In genomic region chr6:142346181-142347110, GRCm38 (mm10) we compare ENCODE assay signal across 8 mouse cellular contexts. TPM values are rescaled to one million over a fixed set of nuclear protein-coding genes. Genes with fewer than 3 reads are reported as not detected.
A peak's percentile ranks its signal among the peaks of the same experiment; 100 is the strongest.
DNase-seq lines count a peak whose midpoint lies in the region; ATAC-seq and TF ChIP-seq lines count a peak whose summit lies in the region.

No protein-coding gene starts in this region.

- H3K4me3 ChIP-seq in liver, adult 2 months (ENCODE audit: insufficient read depth, low read depth, low read length), result peak overlapping the region; percentile 99; the same call in 1 of the 2 replicates
- peak overlapping the region; percentile 82 for H3K4me3 ChIP-seq in intestine, embryonic 14.5 days (ENCODE audit: low read depth, low read length)
- H3K4me3 ChIP-seq in neural tube, embryonic 11.5 days (ENCODE audit: low read depth, low read length), result peak overlapping the region; percentile 73

- TF ChIP-seq POLR2A in liver, adult 2 months (IDR thresholded peaks at IDR 0.05; ENCODE audit: extremely low read depth, insufficient read depth, low read length), result no peak

- no peak overlapping the region for H3K27ac ChIP-seq in liver, adult 2 months (replicated peaks; ENCODE audit: insufficient read depth, low read depth, low read length)
- H3K27ac ChIP-seq in intestine, embryonic 14.5 days (ENCODE audit: low read depth), result no peak overlapping the region
- H3K27ac ChIP-seq in neural tube, embryonic 11.5 days (ENCODE audit: low read depth, low read length), result no peak overlapping the region

- ATAC-seq in intestine, embryonic 14.5 days (replicated peaks; ENCODE audit: low FRiP score, low TSS enrichment, low read depth), result peak; percentile 37
- ATAC-seq in neural tube, embryonic 11.5 days (ENCODE audit: insufficient read depth, low FRiP score, low TSS enrichment), result no peak
- no peak for ATAC-seq in activated CD4-positive, CD25-positive, alpha-beta regulatory T cell, adult 4 months

- 20% methylated on average over 12 of the region's 12 CpGs for WGBS in liver, adult 2 months
- WGBS in intestine, embryonic 14.5 days, result 44% methylated on average over 12 of the region's 12 CpGs
- WGBS in neural tube, embryonic 11.5 days, result 67% methylated on average over 12 of the region's 12 CpGs

- H3K4me2 ChIP-seq in intestine, embryonic 14.5 days (ENCODE audit: low read length), result peak overlapping the region; percentile 53
- peak overlapping the region; percentile 37 for H3K4me2 ChIP-seq in neural tube, embryonic 11.5 days (ENCODE audit: low read depth)

- peaks cover 7% of the 10 kb centered on the region; the same call in 1 of the 2 replicates for H3K36me3 ChIP-seq in liver, adult 2 months (ENCODE audit: control insufficient read depth, insufficient read depth, low read length)
- H3K36me3 ChIP-seq in intestine, embryonic 14.5 days (ENCODE audit: control insufficient read depth, insufficient read depth, low read length), result peaks cover 23% of the 10 kb centered on the region
- H3K36me3 ChIP-seq in neural tube, embryonic 11.5 days (ENCODE audit: control insufficient read depth, insufficient read depth, low read length), result peaks cover 3% of the 10 kb centered on the region; the same call in 1 of the 2 replicates

- no peak for DNase-seq in liver, adult 2 months (ENCODE audit: extremely low read depth, low read depth, low spot score)
- no peak for DNase-seq in liver
- DNase-seq in c-Kit-positive CD71-positive TER-119-positive erythroid progenitor cells, embryonic 14.5 days (ENCODE audit: low spot score), result peak; percentile 10
- no peak for DNase-seq in intestine, embryonic 14.5 days (ENCODE audit: low spot score)
- no peak for DNase-seq in neural tube, embryonic 11.5 days (ENCODE audit: low spot score)
- no peak for DNase-seq in cerebellum, postnatal 4 days (ENCODE audit: low spot score in 2 of 2)
- no peak for DNase-seq in cerebellum, adult 9-11 months

- H3K4me1 ChIP-seq in liver, adult 2 months (ENCODE audit: control insufficient read depth, insufficient read depth, low read length), result peaks cover 1% of the 10 kb centered on the region; the same call in 1 of the 2 replicates
- peaks cover 11% of the 10 kb centered on the region; the same call in 1 of the 2 replicates for H3K4me1 ChIP-seq in intestine, embryonic 14.5 days (replicated peaks; ENCODE audit: control insufficient read depth, insufficient read depth, low read length)
- peaks cover 4% of the 10 kb centered on the region; the same call in 1 of the 2 replicates for H3K4me1 ChIP-seq in neural tube, embryonic 11.5 days (ENCODE audit: control insufficient read depth, insufficient read depth, low read length)

- TF ChIP-seq CTCF in liver, adult 2 months (IDR thresholded peaks at IDR 0.05; ENCODE audit: low read depth, low read length), result no peak

- H3K9me3 ChIP-seq in intestine, embryonic 14.5 days (ENCODE audit: control insufficient read depth, low read length), result no peaks in the 10 kb centered on the region
- no peaks in the 10 kb centered on the region for H3K9me3 ChIP-seq in neural tube, embryonic 11.5 days (ENCODE audit: control insufficient read depth, low read length)

- H3K27me3 ChIP-seq in liver, adult 2 months (ENCODE audit: control insufficient read depth, insufficient read depth, low read length), result no peaks in the 10 kb centered on the region
- no peaks in the 10 kb centered on the region for H3K27me3 ChIP-seq in intestine, embryonic 14.5 days (replicated peaks; ENCODE audit: control insufficient read depth, insufficient read depth, low read length)
- H3K27me3 ChIP-seq in neural tube, embryonic 11.5 days (ENCODE audit: control insufficient read depth, insufficient read depth, low read length), result no peaks in the 10 kb centered on the region

- no peaks in the 10 kb centered on the region for H3K79me2 ChIP-seq in liver, adult 2 months (ENCODE audit: control insufficient read depth, insufficient read depth, low read length)

- no peak overlapping the region for H3K9ac ChIP-seq in liver, adult 2 months (ENCODE audit: low read depth, low read length)
- peak overlapping the region; percentile 40 for H3K9ac ChIP-seq in intestine, embryonic 14.5 days (ENCODE audit: low read length)
- H3K9ac ChIP-seq in neural tube, embryonic 11.5 days (ENCODE audit: low read length), result peak overlapping the region; percentile 60

RNA-seq across cellular contexts. Expression of gene Pyroxd1, which starts 1.0 kb away (rescaled TPM):
- total RNA-seq in liver, adult 2 months (2014; rRNA removed), result 9.9 and 12.8 TPM in 2 replicates
- polyA plus RNA-seq in liver, adult 2 months (2012; rRNA removed), result 3.3 and 4.1 TPM in 2 replicates
- polyA plus RNA-seq in intestine, embryonic 14.5 days (2014; fragmentation: Nextera tagmentation; extraction: Ambion mirVana), result 14.2 and 15.5 TPM in 2 replicates
- polyA plus RNA-seq in neural tube, embryonic 11.5 days (2014; fragmentation: Nextera tagmentation; extraction: Ambion mirVana), result 16.6 and 22.2 TPM in 2 replicates
- 10 to 100 TPM; 21.6 to 23.1 TPM for polyA plus RNA-seq in activated CD4-positive, CD25-positive, alpha-beta regulatory T cell, adult 4 months (2017; shearing (Covaris generic))

RNA-seq across cellular contexts. Expression of gene Slco1a5, which starts 23.7 kb away (rescaled TPM):
- total RNA-seq in liver, adult 2 months (2014; rRNA removed), result not detected in 2 replicates
- polyA plus RNA-seq in liver, adult 2 months (2012; rRNA removed), result not detected in 2 replicates
- polyA plus RNA-seq in intestine, embryonic 14.5 days (2014; fragmentation: Nextera tagmentation; extraction: Ambion mirVana), result 0.22 TPM in 1 of 2 replicates, not detected in the other
- 0.12 and 0.14 TPM in 2 replicates for polyA plus RNA-seq in neural tube, embryonic 11.5 days (2014; fragmentation: Nextera tagmentation; extraction: Ambion mirVana)
- polyA plus RNA-seq in activated CD4-positive, CD25-positive, alpha-beta regulatory T cell, adult 4 months (2017; shearing (Covaris generic)), result not detected

RNA-seq across cellular contexts. Expression of gene Recql, which starts 40.4 kb away (rescaled TPM):
- 5.7 and 6.6 TPM in 2 replicates for total RNA-seq in liver, adult 2 months (2014; rRNA removed)
- 1.2 and 1.6 TPM in 2 replicates for polyA plus RNA-seq in liver, adult 2 months (2012; rRNA removed)
- polyA plus RNA-seq in intestine, embryonic 14.5 days (2014; fragmentation: Nextera tagmentation; extraction: Ambion mirVana), result 25.0 and 26.5 TPM in 2 replicates
- 37.6 and 37.9 TPM in 2 replicates for polyA plus RNA-seq in neural tube, embryonic 11.5 days (2014; fragmentation: Nextera tagmentation; extraction: Ambion mirVana)
- polyA plus RNA-seq in activated CD4-positive, CD25-positive, alpha-beta regulatory T cell, adult 4 months (2017; shearing (Covaris generic)), result 10 to 100 TPM; 37.2 to 60.4 TPM

RNA-seq across cellular contexts. Expression of gene Golt1b, which starts 40.6 kb away (rescaled TPM):
- 2.5 and 3.3 TPM in 2 replicates for total RNA-seq in liver, adult 2 months (2014; rRNA removed)
- 1.2 and 1.7 TPM in 2 replicates for polyA plus RNA-seq in liver, adult 2 months (2012; rRNA removed)
- 93.3 and 97.0 TPM in 2 replicates for polyA plus RNA-seq in intestine, embryonic 14.5 days (2014; fragmentation: Nextera tagmentation; extraction: Ambion mirVana)
- 120 and 122 TPM in 2 replicates for polyA plus RNA-seq in neural tube, embryonic 11.5 days (2014; fragmentation: Nextera tagmentation; extraction: Ambion mirVana)
- polyA plus RNA-seq in activated CD4-positive, CD25-positive, alpha-beta regulatory T cell, adult 4 months (2017; shearing (Covaris generic)), result 10 to 100 TPM; 49.1 to 50.1 TPM

RNA-seq across cellular contexts. Expression of gene Iapp, which starts 48.2 kb away (rescaled TPM):
- total RNA-seq in liver, adult 2 months (2014; rRNA removed), result not detected in 2 replicates
- not detected in 2 replicates for polyA plus RNA-seq in liver, adult 2 months (2012; rRNA removed)
- 0.81 and 34.1 TPM in 2 replicates for polyA plus RNA-seq in intestine, embryonic 14.5 days (2014; fragmentation: Nextera tagmentation; extraction: Ambion mirVana)
- polyA plus RNA-seq in neural tube, embryonic 11.5 days (2014; fragmentation: Nextera tagmentation; extraction: Ambion mirVana), result not detected in 2 replicates
- polyA plus RNA-seq in activated CD4-positive, CD25-positive, alpha-beta regulatory T cell, adult 4 months (2017; shearing (Covaris generic)), result not detected
